Mouse (Mus musculus) mouse trophoblast stem cell (cell line): Measurements from ENCODE around the gene Nacc2.

Source experiments
- in situ Hi-C, 2 experiments: fragments of 300-500 bp; cut with MseI, MboI; formaldehyde crosslinking; loops; 2 replicates in 1 of 2; 3 replicates in 1 of 2; pipeline ENCODE4 v1.15.1; 2025

Nacc2 gene

DNA sequence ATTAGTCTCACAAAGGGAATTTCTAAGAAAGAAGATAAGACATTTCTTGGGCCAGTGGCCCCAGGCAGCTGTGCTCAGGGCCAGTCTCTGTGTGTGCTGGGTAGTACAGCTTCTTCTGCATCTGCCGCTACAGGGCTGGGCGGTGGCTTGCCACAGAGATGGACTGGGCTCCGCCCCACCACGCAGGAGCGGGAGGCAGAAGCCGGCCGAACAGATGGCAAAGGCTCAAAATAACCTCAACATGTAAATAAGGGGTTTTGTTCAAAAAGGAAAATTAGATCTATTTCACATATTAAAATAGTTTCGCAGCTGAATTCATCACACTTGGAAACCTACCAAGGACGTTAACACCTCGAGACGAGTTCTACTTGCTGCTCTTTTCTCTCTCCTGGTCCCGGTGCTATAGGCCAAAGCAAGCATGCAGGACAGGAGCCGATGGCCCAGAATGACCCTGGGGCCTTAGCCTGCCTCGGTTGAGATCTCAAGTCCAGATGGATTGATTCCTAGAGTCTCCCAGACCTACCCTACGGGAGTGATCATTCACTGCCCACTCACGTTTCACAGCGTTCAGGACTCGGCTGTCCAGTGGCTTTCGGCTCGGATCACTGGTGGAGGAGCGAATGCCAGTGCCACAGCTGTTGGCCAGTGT, 61.9 kb downstream of the Nacc2 start:
- in situ Hi-C loops, result no loop called here

DNA sequence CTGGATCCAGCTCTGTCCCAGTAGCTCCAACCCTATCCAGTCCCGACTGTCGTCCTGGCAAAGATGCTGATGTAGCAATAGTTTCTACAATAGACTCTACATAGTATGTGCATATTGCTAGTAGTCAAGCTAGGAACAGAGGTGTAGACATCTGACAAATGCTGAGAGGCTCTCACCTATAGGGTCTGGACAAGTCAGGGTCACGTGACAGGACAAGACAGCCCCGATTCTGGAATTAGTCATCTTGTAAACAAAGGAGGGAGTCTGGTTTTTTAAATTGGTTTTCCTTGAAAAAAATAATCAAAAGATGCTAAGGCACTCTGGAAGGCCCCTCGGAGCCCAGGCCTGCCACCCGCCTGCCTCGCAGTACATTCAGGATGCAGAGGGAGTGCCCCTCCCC, 66.0 kb downstream of the Nacc2 start:
- in situ Hi-C loops, result loop anchor here in 1 of 2 experiments (5.0 kb wide), 1 partner anchor 85 kb away; no protein-coding TSS in a partner anchor

DNA sequence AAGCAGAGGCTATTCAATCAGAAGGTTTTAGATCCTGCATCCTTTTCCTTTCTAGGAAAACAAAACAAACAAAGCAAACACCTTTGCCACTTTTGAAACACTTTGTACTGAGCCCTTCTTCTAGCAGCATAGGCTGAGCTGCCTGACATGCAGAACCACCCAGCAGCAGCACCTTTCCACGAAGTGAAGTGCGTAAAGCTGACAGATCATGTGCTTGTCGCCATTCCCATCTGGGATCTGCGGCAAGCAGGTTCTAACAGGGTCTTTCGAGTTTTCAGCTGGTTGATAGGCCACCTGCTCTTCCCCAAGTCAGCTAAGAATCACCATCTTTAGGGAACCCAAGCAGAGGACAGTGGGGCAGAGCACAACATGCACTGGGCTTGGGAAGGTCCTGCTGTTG, 66.8 kb downstream of the Nacc2 start:
- in situ Hi-C loops, result loop anchor here in 1 of 2 experiments (5.0 kb wide), 1 partner anchor 86 kb away; no protein-coding TSS in a partner anchor

DNA sequence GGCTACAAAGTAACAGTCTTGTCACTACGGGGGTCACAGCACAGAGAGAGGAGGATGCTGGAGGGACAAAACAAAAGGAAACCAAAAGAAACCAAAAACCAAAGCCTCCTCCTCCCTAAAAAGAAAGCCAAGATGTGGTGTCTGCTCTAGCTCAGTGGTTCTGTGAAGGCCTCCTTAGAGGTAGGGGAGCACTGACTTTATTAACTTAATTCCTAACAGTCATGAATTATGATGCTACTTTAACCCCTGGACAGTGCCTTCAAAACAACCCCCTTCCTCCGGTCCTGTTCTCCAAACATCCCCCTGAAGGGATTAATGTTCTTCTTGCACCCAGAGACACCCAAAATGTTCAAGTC, 67.3 kb downstream of the Nacc2 start:
- in situ Hi-C loops, result loop anchor here in 1 of 2 experiments (5.0 kb wide), 1 partner anchor 87 kb away; no protein-coding TSS in a partner anchor

DNA sequence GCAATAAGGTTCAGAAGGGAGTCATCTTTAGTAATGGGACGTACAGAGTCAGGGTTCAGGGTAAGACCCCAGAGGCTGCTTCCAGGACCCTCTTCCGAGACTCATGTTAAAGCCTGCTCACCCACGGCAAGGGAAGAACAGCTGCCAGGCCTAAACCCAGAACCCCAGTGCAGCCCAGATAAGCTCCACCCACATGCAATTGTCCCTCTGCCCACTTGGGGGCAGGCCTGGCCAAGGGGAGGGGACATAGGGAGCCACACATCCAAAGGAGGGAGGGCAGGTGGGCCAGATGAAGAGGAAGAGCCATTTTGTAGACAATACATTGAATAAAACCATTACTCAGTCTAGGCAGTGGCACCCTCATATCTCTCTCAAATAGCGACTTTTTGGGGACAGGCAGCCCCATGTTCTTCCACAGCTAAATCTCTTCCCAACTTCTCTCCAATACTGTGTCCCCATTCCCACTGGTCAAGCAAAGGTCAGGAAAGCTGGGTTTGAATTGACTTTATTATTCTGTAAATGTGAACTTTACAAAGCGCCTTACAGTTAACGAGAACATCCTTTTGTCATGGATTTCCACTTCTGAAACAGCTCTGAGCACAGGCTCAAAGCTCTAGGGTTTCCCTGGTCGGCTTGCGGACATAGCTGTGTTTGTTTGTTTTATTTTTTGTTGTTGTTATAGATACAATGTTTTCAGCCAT, 67.8 kb downstream of the Nacc2 start:
- in situ Hi-C loops, result loop anchor here in 1 of 2 experiments (5.0 kb wide), 1 partner anchor 87 kb away; no protein-coding TSS in a partner anchor

DNA sequence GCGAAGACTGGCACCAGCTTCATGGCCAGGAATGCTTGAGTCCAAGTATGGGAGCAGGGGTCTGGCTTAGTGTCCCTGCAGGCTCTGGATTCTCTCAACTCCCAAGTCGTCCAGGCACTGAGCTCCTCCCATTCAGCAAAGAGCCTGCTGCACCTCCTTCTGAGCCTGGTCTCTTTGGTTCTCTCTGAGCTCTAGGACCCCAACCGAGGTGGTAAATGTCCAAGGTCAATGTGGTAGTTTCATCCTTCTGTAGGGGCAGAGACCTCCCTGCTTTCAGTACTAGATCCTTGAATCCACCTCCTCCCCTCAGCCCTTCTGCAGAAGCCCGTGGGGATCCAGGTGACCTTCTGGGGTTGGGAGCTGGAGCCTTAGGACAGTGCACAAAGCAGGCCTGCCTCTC, 70.2 kb downstream of the Nacc2 start:
- in situ Hi-C loops, result loop anchor here in 1 of 2 experiments (5.0 kb wide), 1 partner anchor 89 kb away; no protein-coding TSS in a partner anchor

DNA sequence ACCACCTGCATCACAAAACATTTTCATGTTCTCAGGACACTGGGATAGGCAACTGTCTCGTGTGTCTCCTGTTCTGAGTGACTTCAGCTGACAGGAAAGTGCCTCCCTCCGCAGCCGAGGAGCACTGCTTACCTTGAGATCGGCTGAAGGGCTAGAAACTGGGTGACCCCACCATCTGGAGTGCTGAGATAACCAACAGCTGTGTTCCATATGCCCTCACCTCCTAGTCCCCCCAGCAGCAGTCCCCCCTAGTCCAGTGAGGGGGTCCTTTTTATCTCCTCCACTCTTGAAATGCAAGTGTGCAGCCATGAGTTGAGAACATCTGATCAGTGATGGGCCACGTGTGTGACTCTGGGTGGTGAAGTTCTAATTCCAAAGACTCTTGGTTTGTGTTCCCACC, 74.2 kb downstream of the Nacc2 start:
- in situ Hi-C loops, result no loop called here

DNA sequence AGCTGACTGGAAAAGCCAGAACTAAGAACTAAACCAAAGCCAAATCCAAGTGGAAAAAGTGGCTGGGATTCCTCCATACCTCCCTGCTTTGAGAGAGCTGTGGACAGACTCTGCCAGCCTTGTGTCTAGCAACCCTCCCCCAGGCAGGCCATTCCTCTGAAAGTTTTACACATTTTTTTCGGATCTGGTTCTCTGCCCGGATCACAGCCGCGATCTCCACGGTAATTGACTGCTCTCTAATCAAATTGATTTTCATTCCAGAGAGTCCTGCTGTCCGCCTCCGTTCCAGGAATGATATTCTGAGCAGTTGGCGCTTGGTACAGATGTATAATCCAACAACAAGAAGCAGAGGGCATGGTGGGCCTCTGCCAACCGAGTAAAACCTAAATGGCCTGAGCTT, 78.8 kb downstream of the Nacc2 start:
- in situ Hi-C loops, result no loop called here

DNA sequence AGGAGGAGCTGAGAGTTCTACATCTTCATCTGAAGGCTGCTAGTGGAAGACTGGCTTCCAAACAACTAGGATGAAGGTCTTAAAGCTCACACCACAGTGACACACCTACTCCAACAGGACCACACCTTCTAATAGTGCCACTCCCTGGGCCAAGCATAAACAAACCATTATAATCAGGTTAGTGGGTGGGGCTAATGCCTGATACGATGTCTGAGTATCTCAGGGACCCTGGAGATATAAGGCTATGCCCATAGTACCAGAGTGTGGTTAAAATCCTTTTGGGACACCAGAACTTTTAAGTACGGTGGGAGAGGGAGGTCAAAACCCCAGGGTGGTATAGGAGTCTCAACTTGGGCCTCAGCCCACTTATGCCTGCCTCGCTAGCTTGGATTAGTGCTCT, 80.4 kb downstream of the Nacc2 start:
- in situ Hi-C loops, result no loop called here

DNA sequence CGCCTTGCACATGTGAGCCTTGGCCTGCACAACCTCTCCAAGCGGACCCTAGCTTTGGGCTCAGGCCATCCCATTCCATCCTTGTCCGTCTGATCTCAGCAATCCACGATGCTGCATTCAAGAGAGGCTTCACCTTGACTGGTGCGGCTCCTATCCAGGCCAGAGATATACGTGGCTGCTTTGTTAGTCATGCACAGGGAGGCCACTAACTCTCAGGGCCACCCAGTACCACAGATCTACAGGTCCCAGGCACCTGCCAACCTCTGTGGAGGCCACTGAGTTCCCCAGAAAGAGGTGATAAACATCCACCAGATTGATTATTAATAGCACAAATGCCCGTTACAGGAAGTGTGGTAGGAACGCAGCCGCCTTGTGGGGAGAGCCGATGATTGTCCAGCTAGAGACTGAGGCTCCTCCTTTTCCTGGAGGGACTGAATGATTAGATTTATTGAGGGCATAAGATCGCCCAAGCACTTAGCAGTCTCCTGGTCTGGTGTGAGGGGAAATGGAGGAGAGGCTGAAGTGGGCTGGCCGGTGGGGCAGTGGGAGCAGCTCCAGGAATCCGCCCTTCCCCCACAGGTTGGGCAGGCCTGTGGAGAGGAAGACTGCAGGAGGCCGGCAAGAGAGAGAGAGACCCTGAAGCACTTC, 81.7 kb downstream of the Nacc2 start:
- in situ Hi-C loops, result no loop called here

DNA sequence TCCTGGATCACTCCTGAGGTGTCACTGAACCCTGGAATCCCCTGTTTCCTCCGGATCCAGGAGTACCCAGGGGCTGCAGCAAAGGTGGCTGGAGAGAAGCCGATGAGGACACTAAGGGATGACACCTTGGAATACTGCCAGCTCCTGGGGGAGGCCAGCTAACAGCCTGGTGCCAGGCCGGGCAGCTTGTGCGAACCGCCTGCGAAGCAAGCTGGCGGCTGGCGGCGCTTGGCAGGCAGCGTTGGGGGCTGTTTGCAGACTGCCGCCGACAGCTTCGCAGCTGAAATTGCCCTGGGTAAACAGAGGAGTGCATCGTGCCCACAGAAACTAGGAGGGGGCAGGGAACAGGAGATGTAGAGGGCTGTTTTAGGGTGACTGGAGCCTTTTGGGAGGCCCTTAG, 83.1 kb downstream of the Nacc2 start:
- in situ Hi-C loops, result no loop called here

DNA sequence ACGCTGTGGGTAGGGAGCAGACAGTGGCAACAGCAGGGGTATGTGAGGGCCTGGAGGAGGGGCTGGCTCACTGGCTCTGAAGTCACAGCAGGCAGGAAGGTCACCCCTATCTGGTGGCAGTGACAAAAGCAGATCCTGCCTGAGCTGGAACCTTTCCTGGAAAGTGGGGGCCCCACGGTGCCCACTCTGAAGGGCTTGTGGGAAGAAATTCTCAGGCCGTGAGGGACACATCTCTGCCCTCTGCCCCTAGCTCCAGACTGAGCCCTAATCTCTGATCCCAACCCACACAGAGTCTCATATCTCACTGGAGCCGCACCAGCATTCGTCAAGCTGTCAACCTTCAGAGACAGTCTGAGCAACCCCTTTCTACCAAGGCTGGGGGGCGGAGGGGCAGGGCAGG, 85.6 kb downstream of the Nacc2 start:
- in situ Hi-C loops, result no loop called here

DNA sequence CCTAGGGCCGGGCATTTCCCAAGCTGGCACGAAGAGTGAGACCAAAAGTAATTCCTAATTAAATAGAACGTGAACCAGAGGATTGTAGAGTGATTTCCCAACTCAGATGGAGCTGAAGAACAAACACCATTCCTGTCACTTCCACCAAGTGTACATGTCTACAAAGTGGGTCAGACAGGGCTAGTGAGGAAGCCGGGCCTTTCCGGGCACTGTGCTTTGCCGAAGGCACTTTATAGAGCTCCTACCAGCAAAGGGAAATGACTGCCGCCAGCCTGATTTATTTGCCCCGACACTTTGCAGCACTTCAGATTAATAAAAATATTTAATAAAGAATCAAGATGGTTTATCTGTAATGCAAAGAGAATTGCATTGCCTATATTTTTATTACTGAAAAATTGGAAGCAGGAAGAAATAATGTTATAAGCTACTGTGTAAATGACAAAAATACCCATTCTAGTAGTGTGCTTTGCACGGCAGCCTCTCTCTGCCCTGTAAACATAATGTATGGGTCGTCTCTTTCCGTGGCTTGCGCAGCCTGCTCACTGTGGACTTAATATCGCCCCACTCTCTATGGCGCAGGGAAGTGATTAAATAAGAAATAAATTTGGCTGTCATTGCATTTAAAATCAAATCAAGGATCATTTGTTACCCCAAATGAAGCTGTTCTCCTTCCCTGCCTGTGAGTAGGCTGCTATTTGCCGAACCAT, 88.5 kb downstream of the Nacc2 start:
- in situ Hi-C loops, result no loop called here

DNA sequence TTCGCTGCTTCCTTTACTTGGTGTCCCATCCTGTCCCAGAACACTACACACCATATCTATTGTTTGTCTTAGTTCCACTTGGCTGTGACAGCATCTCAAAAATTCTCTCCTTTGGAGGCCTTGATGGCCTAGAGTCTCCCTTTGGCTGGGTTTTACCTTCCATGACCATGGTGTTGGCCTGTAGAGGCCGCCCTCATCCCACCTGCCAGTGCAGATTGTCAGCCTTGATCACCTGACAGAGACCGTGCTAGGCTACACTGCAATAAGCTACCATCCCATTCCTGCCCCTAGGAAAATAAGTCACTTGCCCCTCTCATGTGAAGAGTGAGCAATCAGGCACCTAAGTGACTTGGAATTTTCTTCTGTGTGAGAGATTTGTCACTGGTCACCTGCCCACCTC, 92.7 kb downstream of the Nacc2 start:
- in situ Hi-C loops, result no loop called here

DNA sequence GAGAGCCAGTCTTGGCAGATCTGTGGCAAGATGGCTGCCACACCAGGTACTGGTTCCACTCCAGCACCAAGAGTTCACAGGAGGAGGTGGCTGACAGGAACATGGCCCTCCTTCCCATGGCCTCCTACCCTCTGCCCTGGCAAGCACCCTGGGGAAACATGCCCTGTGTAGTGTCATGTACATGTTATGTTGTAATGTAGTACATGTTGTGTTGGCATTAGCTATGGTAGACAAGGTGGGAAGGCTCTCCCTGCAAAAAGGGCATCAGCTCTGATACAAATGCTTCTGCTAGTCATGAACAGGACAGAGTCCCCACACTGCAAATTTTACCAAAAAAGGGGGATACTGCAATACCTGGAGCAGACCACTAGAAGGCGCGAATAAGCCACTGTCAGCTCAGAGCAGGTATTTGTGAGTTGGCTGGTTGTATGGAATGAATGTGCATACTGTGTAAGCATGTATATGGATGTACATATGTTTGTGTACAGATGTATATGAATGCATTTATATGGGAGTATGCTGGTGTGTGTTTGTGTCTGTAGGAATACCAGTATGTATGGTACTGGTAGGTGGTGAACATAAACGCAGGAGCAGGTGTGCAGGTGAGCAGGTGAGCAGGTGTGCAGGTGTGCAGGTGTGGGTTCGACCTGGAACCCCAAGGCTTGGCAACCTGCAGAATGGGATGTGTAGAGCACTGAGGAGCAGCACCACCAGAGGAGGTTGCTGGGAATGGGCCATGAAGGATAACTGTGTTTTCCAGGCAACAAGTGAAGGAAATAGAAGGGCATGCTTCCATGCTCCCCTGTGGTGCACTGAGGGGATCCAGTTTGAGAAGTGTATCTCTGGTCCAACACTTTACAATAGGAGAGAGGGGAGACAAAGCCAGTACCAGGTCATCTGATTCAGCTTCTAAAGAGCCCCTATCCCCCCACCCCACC, 98.6 kb downstream of the Nacc2 start:
- in situ Hi-C loops, result loop anchor here in 1 of 2 experiments (10.0 kb wide), 1 partner anchor 120 kb away; no protein-coding TSS in a partner anchor

DNA sequence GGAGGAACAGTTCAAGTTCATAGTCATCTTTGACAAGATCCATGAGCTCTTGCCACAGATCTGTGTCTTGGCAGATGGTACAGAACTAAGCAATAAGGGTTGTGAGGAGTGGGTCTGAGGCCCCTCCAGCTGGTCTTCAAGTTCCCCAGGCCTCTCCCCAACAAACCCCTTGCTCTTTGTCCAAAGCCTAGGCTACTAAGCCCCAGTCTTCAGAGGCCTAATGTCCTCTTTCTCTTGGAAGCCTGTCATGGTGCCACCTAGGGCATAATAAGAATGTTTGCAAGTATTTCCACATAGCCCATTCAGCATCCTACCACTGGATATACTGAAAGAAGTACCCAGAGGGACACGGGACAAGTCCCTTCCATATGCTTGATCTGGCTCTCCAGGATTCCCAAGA, 100.4 kb downstream of the Nacc2 start:
- in situ Hi-C loops, result loop anchor here in 1 of 2 experiments (10.0 kb wide), 1 partner anchor 122 kb away; no protein-coding TSS in a partner anchor

DNA sequence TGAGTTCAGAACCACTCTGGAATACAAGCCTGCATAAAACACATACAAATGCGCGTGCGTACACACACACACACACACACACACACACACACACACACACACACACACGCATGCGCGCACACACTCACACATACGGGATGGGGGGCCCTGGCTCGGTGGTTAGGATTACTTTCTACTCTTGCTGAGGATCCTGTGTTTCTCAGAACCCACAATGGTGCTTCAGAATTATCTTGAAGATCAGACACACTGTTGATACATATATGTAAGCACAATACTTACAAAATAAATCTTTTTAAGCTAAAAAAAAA, 100.8 kb downstream of the Nacc2 start:
- in situ Hi-C loops, result loop anchor here in 1 of 2 experiments (10.0 kb wide), 1 partner anchor 123 kb away; no protein-coding TSS in a partner anchor

DNA sequence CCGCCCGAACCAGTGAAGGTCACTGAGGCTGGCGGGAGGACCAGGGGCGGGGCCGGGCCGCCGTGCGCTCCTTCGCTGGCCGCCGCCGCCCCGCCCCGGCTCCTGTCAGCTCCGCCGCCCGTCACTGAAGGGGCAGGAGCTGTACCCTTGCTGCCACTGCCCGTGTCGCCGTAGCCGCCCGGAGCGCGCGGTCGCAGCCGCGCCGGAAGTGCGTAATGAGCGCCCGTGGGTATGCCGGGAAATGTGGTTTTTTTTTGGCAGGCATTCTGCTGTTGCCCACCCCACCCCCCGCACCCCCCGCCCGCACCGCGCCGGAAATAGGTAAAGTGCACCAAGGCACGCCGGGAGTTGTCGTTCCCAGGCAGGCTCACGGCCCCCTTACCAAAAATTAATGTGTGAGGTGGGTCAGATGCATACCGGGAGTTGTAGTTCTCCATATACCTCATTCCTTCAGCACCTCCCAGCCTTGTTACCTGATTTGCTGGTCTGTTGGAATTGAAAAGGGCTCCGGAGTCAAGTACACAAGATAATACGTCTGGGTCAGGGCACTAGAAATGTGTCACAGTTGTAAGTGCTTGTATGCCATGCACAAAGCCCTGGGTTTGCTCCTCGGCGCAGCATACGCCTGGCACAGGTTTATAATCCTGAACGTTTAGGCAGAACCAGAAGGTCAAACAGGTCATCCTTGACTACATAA, 101.3 kb downstream of the Nacc2 start, which contains the start of gene Ubac1:
TSS of gene Ubac1 (minus strand) at position 187 of the 697 bp plus-strand sequence.
- in situ Hi-C loops, result loop anchor here in 1 of 2 experiments (10.0 kb wide), 1 partner anchor 123 kb away; no protein-coding TSS in a partner anchor

DNA sequence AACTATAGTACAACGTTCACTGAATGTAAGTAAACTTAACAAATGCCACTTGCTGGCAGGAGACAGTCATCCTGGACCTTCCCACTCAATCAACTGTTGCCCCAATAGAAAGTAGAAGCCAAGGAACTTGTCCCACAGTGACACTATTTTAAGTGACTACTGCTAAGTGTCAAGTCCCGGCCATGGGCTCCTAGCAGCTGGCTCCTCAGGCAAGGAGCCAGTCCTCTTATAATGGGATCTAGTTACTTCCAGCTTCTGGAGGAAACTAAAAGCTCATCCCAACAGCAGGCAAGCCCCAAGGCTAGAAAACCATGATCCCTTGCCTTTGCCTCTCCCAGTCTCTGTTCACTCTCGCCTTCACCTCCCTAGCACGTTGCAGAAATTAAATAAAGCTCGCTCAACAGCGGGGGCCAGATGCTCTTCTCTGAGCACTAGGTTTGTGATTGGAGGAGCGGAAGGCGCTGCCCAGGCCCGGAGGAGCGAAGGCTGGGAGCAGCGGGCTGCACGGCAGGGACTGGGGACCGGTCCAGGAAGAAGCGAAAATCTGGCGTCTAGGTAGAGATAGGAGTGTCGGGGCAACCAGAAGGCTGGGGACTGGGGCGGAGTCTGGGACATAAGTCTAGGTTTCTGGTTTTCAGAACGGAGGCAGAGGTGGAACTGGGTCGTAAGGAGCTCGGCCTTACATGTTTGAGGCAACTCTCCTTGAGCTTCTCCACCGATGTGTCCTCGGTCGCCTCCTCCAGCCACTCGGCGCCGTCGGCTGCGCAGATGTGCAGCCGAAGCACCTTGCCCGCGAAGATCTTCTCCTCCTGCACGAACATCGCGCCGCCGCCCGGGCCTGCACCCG, 102.1 kb downstream of the Nacc2 start:
- in situ Hi-C loops, result loop anchor here in 1 of 2 experiments (10.0 kb wide), 1 partner anchor 124 kb away; no protein-coding TSS in a partner anchor
